Mouse (Mus musculus) gonadal fat pad, adult 2 months (tissue): ENCODE data around the gene Trf. TPM values are rescaled to one million over a fixed set of nuclear protein-coding genes. Genes with fewer than 3 reads are reported as not detected.
"Not testable (repeated sequence)": the region's sequence is repeated elsewhere in the genome, so short reads cannot be mapped to it uniquely, and the experiment has no call there.

ENCODE experiments used
- DNase-seq: peaks from one replicate; pipeline ENCODE4 v3.0.0-alpha.2; 2012; ENCODE audit warnings: low read depth
- polyA plus RNA-seq: library from polyadenylated mRNA; depleted of rRNA; stranded (reverse); fragments of >200 nt; gene quantifications from 2 replicates; pipeline ENCODE4 v1.2.3, GENCODE M21; 2012

The Trf gene
- polyA plus RNA-seq, 1 experiment, result 1,066 TPM

- DNase-seq, result no peak
Observed at GRCm38 (mm10) chr9:103224721-103225120, 5.5 kb downstream of the Trf start.

GRCm38 (mm10) chr9:103214281-103214680 lies 16.0 kb downstream of the Trf start:
- DNase-seq, result no peak

- DNase-seq, result no peak
Observed at GRCm38 (mm10) chr9:103213631-103214030, 16.6 kb downstream of the Trf start.

GRCm38 (mm10) chr9:103212654-103213420 lies 17.4 kb downstream of the Trf start:
- no peak for DNase-seq

- no peak for DNase-seq
Observed at GRCm38 (mm10) chr9:103208802-103209423, 21.3 kb downstream of the Trf start.

- DNase-seq, result no peak
Observed at GRCm38 (mm10) chr9:103207846-103208245, 22.4 kb downstream of the Trf start.

- DNase-seq, result no peak
Observed at GRCm38 (mm10) chr9:103205786-103206185, 24.5 kb downstream of the Trf start.

- peak; percentile 50 for DNase-seq
Observed at GRCm38 (mm10) chr9:103201561-103202260, 28.5 kb downstream of the Trf start, which contains the start of gene Srprb. Gene Srprb (minus strand): TSS chr9:103202137.

GRCm38 (mm10) chr9:103188416-103188815 lies 41.8 kb downstream of the Trf start:
- DNase-seq, result no peak

GRCm38 (mm10) chr9:103186747-103187146 lies 43.5 kb downstream of the Trf start:
- DNase-seq, result no peak

GRCm38 (mm10) chr9:103185946-103186345 lies 44.3 kb downstream of the Trf start:
- no peak for DNase-seq

- no peak for DNase-seq
Observed at GRCm38 (mm10) chr9:103184855-103185254, 45.4 kb downstream of the Trf start.

- DNase-seq, result no peak
Observed at GRCm38 (mm10) chr9:103181886-103182285, 48.4 kb downstream of the Trf start.

GRCm38 (mm10) chr9:103180807-103181565 lies 49.3 kb downstream of the Trf start:
- peak; percentile 13 for DNase-seq

GRCm38 (mm10) chr9:103180303-103180702 lies 49.9 kb downstream of the Trf start:
- peak; percentile 10 for DNase-seq

GRCm38 (mm10) chr9:103175692-103176091 lies 54.6 kb downstream of the Trf start:
- DNase-seq, result no peak

- no peak for DNase-seq
Observed at GRCm38 (mm10) chr9:103174771-103175519, 55.3 kb downstream of the Trf start.

- no peak for DNase-seq
Observed at GRCm38 (mm10) chr9:103168771-103169170, 61.5 kb downstream of the Trf start.

GRCm38 (mm10) chr9:103168046-103168445 lies 62.2 kb downstream of the Trf start:
- DNase-seq, result no peak

GRCm38 (mm10) chr9:103163806-103164205 lies 66.4 kb downstream of the Trf start:
- DNase-seq, result no peak

GRCm38 (mm10) chr9:103155158-103155557 lies 75.1 kb downstream of the Trf start:
- not testable (repeated sequence) for DNase-seq
